Mouse (Mus musculus) heart, embryonic 14.5 days (tissue): ENCODE data around the gene 7420426K07Rik. TPM values are rescaled to one million over a fixed set of nuclear protein-coding genes. Genes with fewer than 3 reads are reported as not detected.

ENCODE experiments used
- ATAC-seq: fragments of 200-750 bp; cut with Nextera tagmentation; 2 replicates; pipeline ENCODE4 v1.8.0; 2017; ENCODE audit warnings: low read depth, moderate TSS enrichment; ENCODE audit not compliant: insufficient number of reproducible peaks, insufficient read depth, low FRiP score
- H3K27ac ChIP-seq, 2 experiments: fragments of 200-500 bp in 1 of 2; fragments of 300-500 bp in 1 of 2; sonication (generic) in 1 of 2; replicated peaks in 1 of 2; 2 replicates each; pipeline ENCODE4 v1.5.1; 2012 to 2014; ENCODE audit warnings: low read depth in 2 of 2, low read length in 2 of 2, control low read depth in 1 of 2, mild to moderate bottlenecking in 1 of 2, mixed read lengths in 1 of 2; ENCODE audit not compliant: control insufficient read depth in 1 of 2, insufficient read depth in 1 of 2
- H3K27me3 ChIP-seq: fragments of 300-500 bp; sonication (generic); 2 replicates; pipeline ENCODE4 v1.6.1; 2014; ENCODE audit warnings: mild to moderate bottlenecking, low read length, control low read depth; ENCODE audit not compliant: control insufficient read depth, insufficient read depth
- H3K36me3 ChIP-seq: fragments of 300-500 bp; sonication (generic); 2 replicates; pipeline ENCODE4 v1.6.1; 2014; ENCODE audit warnings: mild to moderate bottlenecking, control low read depth, low read length, mixed read lengths; ENCODE audit not compliant: control insufficient read depth, insufficient read depth
- H3K4me1 ChIP-seq, 2 experiments: fragments of 200-500 bp in 1 of 2; fragments of 300-500 bp in 1 of 2; sonication (generic) in 1 of 2; 2 replicates each; pipeline ENCODE4 v1.6.1; 2012 to 2014; ENCODE audit warnings: low read length in 2 of 2, control low read depth in 1 of 2, mixed read lengths in 1 of 2; ENCODE audit not compliant: control insufficient read depth in 2 of 2, insufficient read depth in 2 of 2
- H3K4me2 ChIP-seq: fragments of 300-500 bp; sonication (generic); 2 replicates; pipeline ENCODE4 v1.6.1; 2014; ENCODE audit warnings: mild to moderate bottlenecking, low read length
- H3K4me3 ChIP-seq, 2 experiments: fragments of 200-500 bp in 1 of 2; fragments of 300-500 bp in 1 of 2; sonication (generic) in 1 of 2; 2 replicates each; pipeline ENCODE4 v1.5.1; 2012 to 2014; ENCODE audit warnings: low read length in 2 of 2, mild to moderate bottlenecking in 2 of 2, control low read depth in 1 of 2, low read depth in 1 of 2, moderate library complexity in 1 of 2; ENCODE audit not compliant: control insufficient read depth in 1 of 2, insufficient read depth in 1 of 2
- H3K9ac ChIP-seq: fragments of 300-500 bp; sonication (generic); 2 replicates; pipeline ENCODE4 v1.6.1; 2014; ENCODE audit warnings: mild to moderate bottlenecking, low read length
- H3K9me3 ChIP-seq: fragments of 300-500 bp; sonication (generic); 2 replicates; pipeline ENCODE4 v1.6.1; 2016; ENCODE audit warnings: low read length, control low read depth; ENCODE audit not compliant: control insufficient read depth
- WGBS: fragments of 180-500 bp; shearing (Covaris S2); extraction: QIAGEN DNeasy Blood & Tissue Kit; methylation state at CpG from one replicate; pipeline ENCODE4 v1.1.7; 2014; 5-methylcytosine and 5-hydroxymethylcytosine counted together
- polyA plus RNA-seq: library from polyadenylated mRNA; unstranded; fragments of >200 nt; fragmentation: Nextera tagmentation; extraction: Ambion mirVana; gene quantifications from 2 replicates; pipeline ENCODE4 v1.2.1, GENCODE M21; 2014

7420426K07Rik gene
- polyA plus RNA-seq, result not detected in 2 replicates

DNA sequence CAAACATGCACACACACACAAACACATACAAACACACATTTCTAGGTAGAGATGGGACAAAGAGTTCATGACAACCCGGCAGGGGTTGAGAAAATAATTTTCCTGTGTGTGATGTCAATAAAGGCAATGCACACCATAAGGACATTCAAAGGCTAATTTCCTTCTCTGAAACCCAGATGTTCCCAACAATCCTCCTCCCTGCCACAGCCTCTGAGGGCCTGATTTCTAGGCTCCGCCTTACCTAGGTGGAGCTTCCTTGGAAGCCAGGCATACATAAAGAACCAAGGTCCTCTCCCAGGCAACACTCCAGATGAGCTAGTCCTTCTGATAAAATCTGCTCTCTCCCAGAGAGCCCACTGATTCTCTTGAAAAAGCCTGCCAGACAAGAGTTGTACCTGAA lies at the start of gene 7420426K07Rik:
Gene 7420426K07Rik (plus strand): TSS at position 301 of the 400 bp plus-strand sequence.
- Histone ChIP-seq H3K9me3 (no peaks in the 10 kb centered on the region), H3K4me3 (no peak within 1 kb of the TSS), H3K27ac (no peak within 1 kb of the TSS), H3K9ac (no peak within 1 kb of the TSS), H3K36me3 (no peaks in the 10 kb centered on the region), H3K27me3 (no peaks in the 10 kb centered on the region; the same call in 1 of the 2 replicates), H3K4me2 (no peak within 1 kb of the TSS), H3K4me1 (no peaks in the 10 kb centered on the region)
- WGBS, result 93% methylated on average over 2 of the region's 2 CpGs
- ATAC-seq, result no peak

DNA sequence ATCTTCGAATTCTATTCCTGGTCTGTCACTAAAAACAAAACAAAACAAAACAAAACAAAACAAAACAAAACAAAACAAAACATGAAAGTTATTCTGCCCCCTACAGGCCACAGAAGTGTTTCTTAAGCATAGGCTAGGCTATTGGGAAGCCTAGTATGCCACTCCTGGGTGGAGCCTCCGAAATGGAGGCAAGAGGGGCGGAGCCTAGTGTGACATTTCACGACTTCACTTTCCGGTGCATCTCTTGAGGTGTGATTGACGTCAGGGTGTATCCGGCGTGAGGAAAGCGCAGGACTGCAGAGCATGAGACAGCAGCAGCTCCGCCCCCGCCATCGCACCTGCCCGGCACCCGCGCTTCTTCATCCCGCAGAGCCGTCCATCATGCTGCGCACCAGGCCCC lies 46.7 kb upstream of the 7420426K07Rik start, which contains the start of gene Prr23a2:
Gene Prr23a2 (plus strand): TSS at position 285 of the 400 bp plus-strand sequence.
- Histone ChIP-seq H3K4me2 (no peak within 1 kb of the TSS), H3K9me3 (no peaks in the 10 kb centered on the region), H3K9ac (no peak within 1 kb of the TSS), H3K27ac (no peak within 1 kb of the TSS), H3K36me3 (no peaks in the 10 kb centered on the region), H3K4me3 (no peak within 1 kb of the TSS), H3K4me1 (no peaks in the 10 kb centered on the region), H3K27me3 (no peaks in the 10 kb centered on the region)
- 57% methylated on average over 18 of the region's 18 CpGs for WGBS
- ATAC-seq, result no peak

DNA sequence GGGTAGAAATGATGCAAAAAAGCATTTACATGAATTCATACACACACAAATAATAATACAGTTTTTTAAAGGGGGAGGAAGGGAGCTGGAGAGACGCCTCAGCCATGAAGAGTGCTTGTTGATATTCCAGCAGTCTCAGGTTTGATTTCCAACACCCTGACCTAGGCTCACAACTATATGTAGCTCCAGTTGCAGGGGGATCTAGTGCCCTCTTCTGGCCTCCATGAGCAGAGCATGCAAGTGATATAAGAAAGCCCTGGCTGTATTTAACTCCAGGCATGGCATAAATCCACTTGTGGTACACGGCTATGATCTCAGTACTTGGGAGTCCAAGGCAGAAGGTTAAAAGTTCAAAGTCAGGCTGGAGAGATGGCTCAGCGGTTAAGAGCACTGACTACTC lies 39.5 kb upstream of the 7420426K07Rik start:
- Histone ChIP-seq H3K9me3 (no peaks in the 10 kb centered on the region), H3K27me3 (peaks cover 14% of the 10 kb centered on the region; the same call in 1 of the 2 replicates), H3K4me3 (no peak overlapping the region), H3K27ac (no peak overlapping the region), H3K36me3 (no peaks in the 10 kb centered on the region), H3K9ac (no peak overlapping the region), H3K4me1 (no peaks in the 10 kb centered on the region), H3K4me2 (no peak overlapping the region)
- ATAC-seq, result no peak
- WGBS, result 61% methylated on average over 3 of the region's 3 CpGs

DNA sequence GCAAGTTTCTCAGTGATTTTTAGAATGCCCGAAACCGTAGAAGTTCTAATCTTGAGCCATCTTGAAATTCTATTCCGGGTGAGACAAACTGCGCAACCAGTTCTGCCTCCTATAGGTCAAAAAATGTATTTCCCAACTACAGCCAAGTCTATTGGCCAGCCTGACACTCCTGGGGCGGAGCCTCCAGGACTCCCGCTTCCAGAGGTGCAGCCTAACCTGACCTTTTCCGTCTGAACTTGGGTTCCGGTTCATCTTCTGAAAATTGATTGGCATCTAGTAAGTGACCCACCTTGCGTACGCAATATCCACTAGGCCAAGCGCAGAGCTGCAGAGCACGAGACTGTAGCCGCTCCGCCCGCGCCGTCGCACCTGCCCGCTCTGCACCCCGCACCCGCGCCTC lies 38.3 kb upstream of the 7420426K07Rik start, which contains the start of gene Prr23a3:
Gene Prr23a3 (plus strand): TSS at position 197 of the 400 bp plus-strand sequence.
- Histone ChIP-seq H3K4me3 (peak within 1 kb of the TSS in 1 of 2 experiments; percentile 4; a peak in 1 of 4 replicates), H3K9ac (no peak within 1 kb of the TSS), H3K27ac (no peak within 1 kb of the TSS), H3K27me3 (peaks cover 14% of the 10 kb centered on the region; the same call in 1 of the 2 replicates), H3K9me3 (no peaks in the 10 kb centered on the region), H3K4me2 (peak within 1 kb of the TSS; percentile 45), H3K36me3 (no peaks in the 10 kb centered on the region), H3K4me1 (no peaks in the 10 kb centered on the region)
- 44% methylated on average over 22 of the region's 22 CpGs for WGBS
- ATAC-seq, result no peak

DNA sequence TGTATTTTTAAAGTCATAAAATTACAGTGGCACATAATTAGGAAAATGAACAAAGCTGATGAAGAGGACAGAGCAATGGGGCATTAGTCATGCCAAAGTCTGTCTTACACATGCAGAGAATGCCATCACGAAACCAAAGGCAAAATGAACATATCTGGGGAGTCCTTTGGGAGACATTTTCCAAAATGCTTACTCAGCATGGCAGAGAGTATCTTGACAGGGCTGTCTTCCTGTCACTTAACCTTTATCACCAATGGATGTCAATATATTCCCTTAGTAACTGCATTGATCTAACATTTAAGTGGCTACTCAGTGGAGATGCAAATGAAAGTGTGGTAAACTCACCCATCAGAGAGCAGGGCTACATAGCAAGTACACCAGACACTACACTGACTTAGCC lies 1.4 kb upstream of the 7420426K07Rik start:
- H3K9me3 ChIP-seq, result peaks cover 12% of the 10 kb centered on the region
- 82% methylated on average over 1 of the region's 1 CpGs for WGBS
- no peak overlapping the region for H3K9ac ChIP-seq
- no peaks in the 10 kb centered on the region for H3K4me1 ChIP-seq
- ATAC-seq, result no peak
- H3K4me3 ChIP-seq, result no peak overlapping the region
- H3K36me3 ChIP-seq, result no peaks in the 10 kb centered on the region
- no peaks in the 10 kb centered on the region; the same call in 1 of the 2 replicates for H3K27me3 ChIP-seq
- H3K4me2 ChIP-seq, result no peak overlapping the region
- H3K27ac ChIP-seq, result no peak overlapping the region

GRCm38 (mm10) chr9:98920629-98921523 lies 18.0 kb downstream of the 7420426K07Rik start:
- no peaks in the 10 kb centered on the region for H3K36me3 ChIP-seq
- no peak for ATAC-seq
- H3K27ac ChIP-seq, result no peak overlapping the region
- no peak overlapping the region for H3K4me3 ChIP-seq
- H3K9ac ChIP-seq, result no peak overlapping the region
- 92% methylated on average over 5 of the region's 5 CpGs for WGBS
- no peaks in the 10 kb centered on the region for H3K9me3 ChIP-seq
- no peak overlapping the region for H3K4me2 ChIP-seq
- H3K4me1 ChIP-seq, result peaks cover 3 to 7% of the 10 kb centered on the region in 2 experiments; a peak in 2 of 4 replicates
- H3K27me3 ChIP-seq, result no peaks in the 10 kb centered on the region

DNA sequence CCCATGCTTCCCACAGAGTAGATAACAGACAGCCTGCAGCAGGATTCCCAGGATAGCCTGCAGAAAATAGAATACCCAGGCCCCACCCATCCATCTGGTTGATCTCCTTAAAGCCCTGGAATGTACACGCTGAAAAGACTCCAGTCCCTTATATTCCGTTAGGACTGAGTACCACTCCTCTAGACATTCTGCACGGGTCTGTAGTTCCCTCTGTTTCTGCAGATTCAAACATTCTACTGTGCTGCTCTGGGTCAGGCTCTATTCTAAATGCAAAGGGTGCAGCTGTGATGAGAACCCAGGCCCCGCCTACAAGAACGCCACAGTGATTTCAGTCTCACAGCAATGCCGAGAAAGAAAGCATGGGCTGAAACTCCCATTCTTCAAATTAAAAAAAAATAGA lies 20.2 kb downstream of the 7420426K07Rik start:
- H3K4me3 ChIP-seq, result no peak overlapping the region
- 14% methylated on average over 6 of the region's 6 CpGs for WGBS

More for the DNA sequence above, 20.2 kb downstream of the 7420426K07Rik start:
- H3K4me1 ChIP-seq, result peaks cover 3 to 7% of the 10 kb centered on the region in 2 experiments; a peak in 2 of 4 replicates
- H3K36me3 ChIP-seq, result no peaks in the 10 kb centered on the region
- H3K27me3 ChIP-seq, result no peaks in the 10 kb centered on the region
- peak overlapping the region; percentile 27 for H3K4me2 ChIP-seq
- H3K27ac ChIP-seq, result no peak overlapping the region
- no peak overlapping the region for H3K9ac ChIP-seq
- ATAC-seq, result no peak
- no peaks in the 10 kb centered on the region for H3K9me3 ChIP-seq
